Mouse (Mus musculus): ENCODE results near the gene Slc25a11.

- TF ChIP-seq TAL1 (IDR thresholded peaks at IDR 0.05; ENCODE audit: low read length) (no peak), GATA1 (IDR thresholded peaks at IDR 0.05; ENCODE audit: low read length) (no peak)
Observed at GRCm38 (mm10) chr11:70643051-70643450, 4.2 kb downstream of the Slc25a11 start.
